Mouse (Mus musculus) myocyte (in vitro differentiated cells): Measurements from ENCODE around the gene Otop2. TPM values are rescaled to one million over a fixed set of nuclear protein-coding genes. Genes with fewer than 3 reads are reported as not detected.

Source experiments
- H3K27me3 ChIP-seq: one replicate; pipeline ENCODE4 v1.6.1; 2011; ENCODE audit not compliant: control insufficient read depth, insufficient read depth, insufficient read length
- H3K36me3 ChIP-seq: one replicate; pipeline ENCODE4 v1.6.1; 2011; ENCODE audit not compliant: control insufficient read depth, insufficient read depth
- H3K4me2 ChIP-seq: one replicate; pipeline ENCODE4 v1.6.1; 2011; ENCODE audit warnings: low read depth, control low read depth
- H3K4me3 ChIP-seq: one replicate; pipeline ENCODE4 v1.5.1; 2011; ENCODE audit warnings: mild to moderate bottlenecking, control low read depth, moderate library complexity
- H3K79me2 ChIP-seq: one replicate; pipeline ENCODE4 v1.6.1; 2011; ENCODE audit not compliant: control insufficient read depth, insufficient read depth
- H3ac ChIP-seq: one replicate; pipeline ENCODE4 v1.6.1; 2011; ENCODE audit not compliant: control insufficient read depth, insufficient read length
- CEBPB ChIP-seq: IDR thresholded peaks from 2 replicates; pipeline ENCODE4 v1.6.1; 2011; ENCODE audit warnings: mild to moderate bottlenecking, moderate library complexity; ENCODE audit not compliant: poor library complexity, insufficient read depth, severe bottlenecking
- E2F4 ChIP-seq: IDR thresholded peaks from one replicate; pipeline ENCODE4 v1.6.1; 2011; ENCODE audit warnings: mild to moderate bottlenecking, control low read depth, moderate library complexity; ENCODE audit not compliant: insufficient read depth
- MAX ChIP-seq: IDR thresholded peaks from one replicate; pipeline ENCODE4 v1.6.1; 2011; ENCODE audit warnings: low read depth, mild to moderate bottlenecking, control low read depth
- MYOD1 ChIP-seq, 3 experiments: IDR thresholded peaks; one replicate each; pipeline ENCODE4 v1.6.1; 2011; ENCODE audit warnings: control low read depth in 2 of 3, low read depth in 2 of 3, mild to moderate bottlenecking in 2 of 3, moderate library complexity in 1 of 3; ENCODE audit not compliant: insufficient read length in 2 of 3, control insufficient read depth in 1 of 3
- MYOG ChIP-seq, 3 experiments: IDR thresholded peaks; one replicate each; pipeline ENCODE4 v1.6.1; 2011; ENCODE audit warnings: control low read depth in 2 of 3, low read depth in 2 of 3, mild to moderate bottlenecking in 2 of 3; ENCODE audit not compliant: insufficient read length in 2 of 3, control insufficient read depth in 1 of 3, insufficient read depth in 1 of 3
- POLR2A ChIP-seq: IDR thresholded peaks from one replicate; pipeline ENCODE4 v1.6.1; 2011; ENCODE audit warnings: low read depth, mild to moderate bottlenecking, control low read depth, moderate library complexity; ENCODE audit not compliant: insufficient read length
- POLR2AphosphoS2 ChIP-seq: IDR thresholded peaks from one replicate; pipeline ENCODE4 v1.6.1; 2011; ENCODE audit warnings: low read depth, control low read depth; ENCODE audit not compliant: insufficient read length
- REST ChIP-seq: IDR thresholded peaks from one replicate; pipeline ENCODE4 v1.6.1; 2011; ENCODE audit warnings: mild to moderate bottlenecking, control low read depth, moderate library complexity; ENCODE audit not compliant: insufficient read depth, insufficient read length
- SRF ChIP-seq: IDR thresholded peaks from one replicate; pipeline ENCODE4 v1.6.1; 2011; ENCODE audit warnings: low read depth; ENCODE audit not compliant: control insufficient read depth, insufficient read length
- TCF12 ChIP-seq: IDR thresholded peaks from one replicate; pipeline ENCODE4 v1.6.1; 2011; ENCODE audit warnings: mild to moderate bottlenecking, control low read depth; ENCODE audit not compliant: poor library complexity, insufficient read depth, severe bottlenecking
- TCF3 ChIP-seq: IDR thresholded peaks from one replicate; pipeline ENCODE4 v1.6.1; 2011; ENCODE audit warnings: low read depth, control low read depth; ENCODE audit not compliant: insufficient read length
- USF1 ChIP-seq: IDR thresholded peaks from one replicate; pipeline ENCODE4 v1.6.1; 2011; ENCODE audit warnings: low read depth, mild to moderate bottlenecking, control low read depth, moderate library complexity
- polyA plus RNA-seq: library from polyadenylated mRNA; unstranded; fragments of >200 nt; fragmentation: generic; extraction: Trizol; gene quantifications from one replicate; pipeline ENCODE4 v1.2.1, GENCODE M21; 2012; ENCODE audit warnings: missing spikeins

Gene Otop2
- polyA plus RNA-seq, 1 experiment = 0.01 TPM

DNA sequence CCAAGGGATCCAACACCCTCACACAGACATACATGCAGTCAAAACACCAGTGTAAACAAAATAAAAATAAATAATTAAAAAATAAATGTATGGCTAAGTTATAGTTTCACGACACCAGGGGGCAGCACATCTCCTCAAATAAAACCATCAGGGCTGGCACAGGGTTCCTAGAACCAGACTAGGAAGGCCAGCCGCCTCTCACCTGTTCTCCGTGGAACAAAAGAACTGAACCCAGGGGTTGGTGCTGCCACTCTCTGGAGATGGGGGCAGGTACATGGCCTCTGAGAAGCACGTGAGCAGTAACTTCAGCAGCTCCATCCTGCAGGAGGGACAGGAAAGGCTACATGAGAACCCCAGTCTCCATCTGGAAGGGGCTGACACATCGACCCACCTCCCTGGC is 51.5 kb downstream of the Otop2 start:
- no peaks in the 10 kb centered on the region for H3K27me3 ChIP-seq
- no peak overlapping the region for H3K4me2 ChIP-seq
- H3K36me3 ChIP-seq = peaks cover 14% of the 10 kb centered on the region
- H3ac ChIP-seq = no peak overlapping the region
- H3K4me3 ChIP-seq = no peak overlapping the region
- TF ChIP-seq POLR2A (no peak), CEBPB (no peak), MAX (no peak), MYOD1 (IDR thresholded peaks at IDR 0.05; ENCODE audit: control insufficient read depth in 1 of 3, insufficient read length in 2 of 3, low read depth in 2 of 3) (peak in 1 of 3 experiments; percentile 6), MYOG (IDR thresholded peaks at IDR 0.05; ENCODE audit: control insufficient read depth in 1 of 3, insufficient read depth in 1 of 3, insufficient read length in 2 of 3, low read depth in 2 of 3) (no peak), POLR2AphosphoS2 (no peak), USF1 (no peak)
- no peaks in the 10 kb centered on the region for H3K79me2 ChIP-seq

DNA sequence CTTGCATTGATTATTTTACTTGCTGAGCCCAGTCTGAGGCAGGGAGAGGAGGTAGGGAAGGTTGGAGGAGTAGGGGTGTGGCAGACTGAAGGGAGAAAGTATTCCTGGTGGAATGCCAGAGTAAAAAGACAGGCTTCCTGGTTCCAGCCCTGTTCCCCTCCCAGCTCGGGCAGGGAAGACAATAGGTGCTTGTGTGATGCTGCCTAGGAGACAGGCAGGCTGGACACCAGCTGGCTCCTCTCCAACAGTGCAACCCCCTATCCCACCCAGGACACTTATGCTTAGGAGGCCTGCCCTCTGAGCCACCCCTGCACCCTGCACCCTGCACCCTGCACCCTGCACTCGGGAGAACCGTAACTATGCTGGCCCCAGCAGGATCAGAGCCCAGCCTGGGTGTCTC is 52.3 kb downstream of the Otop2 start:
- peaks cover 1% of the 10 kb centered on the region for H3K79me2 ChIP-seq
- no peak overlapping the region for H3ac ChIP-seq
- no peak overlapping the region for H3K4me2 ChIP-seq
- H3K27me3 ChIP-seq = no peaks in the 10 kb centered on the region
- no peak overlapping the region for H3K4me3 ChIP-seq
- peaks cover 7% of the 10 kb centered on the region for H3K36me3 ChIP-seq
- TF ChIP-seq MYOD1 (IDR thresholded peaks at IDR 0.05; ENCODE audit: control insufficient read depth in 1 of 3, insufficient read length in 2 of 3, low read depth in 2 of 3) (no peak), MYOG (IDR thresholded peaks at IDR 0.05; ENCODE audit: control insufficient read depth in 1 of 3, insufficient read depth in 1 of 3, insufficient read length in 2 of 3, low read depth in 2 of 3) (no peak), POLR2AphosphoS2 (no peak), REST (no peak), SRF (no peak), TCF12 (no peak), TCF3 (no peak), E2F4 (no peak), CEBPB (no peak), MAX (no peak), POLR2A (no peak), USF1 (no peak)

DNA sequence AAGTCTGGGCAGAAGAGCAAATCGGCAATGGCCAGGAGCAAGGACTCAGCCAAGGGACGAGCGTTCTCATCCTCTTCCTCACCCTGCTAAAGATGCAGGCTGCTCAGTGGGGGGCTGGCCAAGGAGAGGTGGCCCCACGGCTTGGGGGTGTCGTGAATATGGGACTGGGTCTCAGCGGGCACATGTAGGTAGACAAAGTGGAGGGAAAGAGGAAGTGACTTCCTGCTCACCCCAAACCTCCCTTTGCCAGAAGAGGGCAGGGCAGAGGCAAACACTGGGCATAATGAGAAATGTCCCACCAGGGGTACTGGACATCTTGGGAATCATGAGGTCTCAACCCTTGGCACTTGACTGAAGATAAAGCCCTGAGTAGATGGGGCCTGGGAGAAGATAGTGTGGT is 52.8 kb downstream of the Otop2 start:
- Histone ChIP-seq H3ac (no peak overlapping the region), H3K36me3 (peaks cover 7% of the 10 kb centered on the region), H3K27me3 (no peaks in the 10 kb centered on the region), H3K4me3 (no peak overlapping the region), H3K79me2 (peaks cover 5% of the 10 kb centered on the region), H3K4me2 (no peak overlapping the region)
- TF ChIP-seq TCF3 (no peak), MYOD1 (IDR thresholded peaks at IDR 0.05; ENCODE audit: control insufficient read depth in 1 of 3, insufficient read length in 2 of 3, low read depth in 2 of 3) (no peak), POLR2AphosphoS2 (no peak), POLR2A (no peak), CEBPB (no peak), USF1 (no peak)

DNA sequence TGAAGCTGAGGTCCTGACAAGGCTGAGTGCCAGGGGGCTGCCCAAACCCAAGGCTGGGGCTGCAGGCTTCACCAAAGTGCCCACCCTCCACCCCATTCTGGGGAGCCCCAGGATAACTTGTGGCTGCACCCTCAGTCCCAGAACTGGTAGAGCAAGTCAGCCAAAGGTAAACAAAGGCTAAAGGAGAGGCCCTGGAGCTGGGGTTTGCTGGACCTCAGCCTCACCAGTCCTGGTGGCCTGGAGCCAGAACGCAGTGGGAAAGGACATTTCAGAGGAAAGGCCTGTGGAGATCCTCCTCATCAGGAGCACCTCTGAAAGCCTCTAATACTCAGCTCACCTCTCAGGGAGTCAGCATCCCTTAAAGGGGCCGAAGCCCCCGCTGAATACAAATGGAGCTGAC is 57.2 kb downstream of the Otop2 start:
- H3K27me3 ChIP-seq = no peaks in the 10 kb centered on the region
- no peaks in the 10 kb centered on the region for H3K36me3 ChIP-seq
- no peak overlapping the region for H3K4me3 ChIP-seq
- peaks cover 13% of the 10 kb centered on the region for H3K79me2 ChIP-seq
- no peak for TF ChIP-seq CEBPB
- no peak for TF ChIP-seq MYOD1 (IDR thresholded peaks at IDR 0.05; ENCODE audit: control insufficient read depth in 1 of 3, insufficient read length in 2 of 3, low read depth in 2 of 3)
- no peak for TF ChIP-seq POLR2A
- no peak for TF ChIP-seq E2F4
- no peak for TF ChIP-seq SRF
- no peak for TF ChIP-seq TCF3
- no peak for TF ChIP-seq POLR2AphosphoS2
- no peak overlapping the region for H3K4me2 ChIP-seq
- no peak overlapping the region for H3ac ChIP-seq

DNA sequence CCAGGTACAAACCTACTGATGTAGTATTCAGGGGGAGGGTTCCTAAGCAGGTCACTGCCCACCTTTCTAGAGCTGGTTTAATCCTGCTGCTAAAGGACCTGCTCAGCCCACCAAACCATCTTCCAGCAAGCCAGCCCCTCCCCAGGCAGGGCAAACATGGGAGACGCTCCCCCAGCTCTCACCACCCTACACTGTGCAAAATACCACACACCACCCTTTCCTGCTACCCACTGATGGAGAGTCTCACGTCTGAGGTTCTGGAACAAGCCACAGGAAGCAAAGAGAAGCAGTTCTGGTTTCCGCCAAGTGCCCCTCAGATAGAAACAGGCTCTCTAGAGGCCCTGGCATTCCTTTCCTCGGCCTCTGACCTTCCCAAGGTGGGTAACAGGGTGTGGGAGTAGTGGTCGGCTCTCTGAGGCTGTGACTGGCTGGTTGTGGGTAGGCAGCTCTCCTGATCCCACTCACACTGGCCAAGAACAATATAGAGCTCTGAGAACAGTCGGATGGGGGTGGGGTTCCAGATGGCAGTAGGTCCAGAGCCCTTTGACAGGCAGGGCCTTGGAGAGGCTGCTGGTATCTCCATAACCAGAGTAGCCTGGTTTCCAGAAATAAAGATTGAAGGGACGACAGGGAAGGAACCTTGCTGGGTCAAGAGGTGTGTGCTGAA is 59.2 kb downstream of the Otop2 start:
- peak overlapping the region; percentile 70 for H3K4me2 ChIP-seq

More for the DNA sequence above, 59.2 kb downstream of the Otop2 start:
- Histone ChIP-seq H3K36me3 (no peaks in the 10 kb centered on the region), H3K4me3 (peak overlapping the region; percentile 79), H3K79me2 (peaks cover 13% of the 10 kb centered on the region), H3K27me3 (no peaks in the 10 kb centered on the region), H3ac (peak overlapping the region; percentile 41)
- TF ChIP-seq SRF (no peak), E2F4 (no peak), TCF12 (no peak), POLR2A (no peak), CEBPB (no peak), MYOG (IDR thresholded peaks at IDR 0.05; ENCODE audit: control insufficient read depth in 1 of 3, insufficient read depth in 1 of 3, insufficient read length in 2 of 3, low read depth in 2 of 3) (no peak), REST (no peak), MYOD1 (IDR thresholded peaks at IDR 0.05; ENCODE audit: control insufficient read depth in 1 of 3, insufficient read length in 2 of 3, low read depth in 2 of 3) (no peak), POLR2AphosphoS2 (no peak), USF1 (no peak), TCF3 (no peak), MAX (no peak)
